Mouse (Mus musculus) MEL (cell line): Measurements from ENCODE around the gene Dennd4a.
A peak's percentile ranks its signal among the peaks of the same experiment; 100 is the strongest.

ENCODE experiments used
- CHD2 ChIP-seq: IDR thresholded peaks from 2 replicates; pipeline ENCODE4 v1.6.1; 2011; ENCODE audit warnings: low read length, improper control_type of control experiment
- CTCF ChIP-seq, 3 experiments: IDR thresholded peaks in 2 of 3; conservative IDR thresholded peaks in 1 of 3; 2 replicates each; pipeline ENCODE4 v1.5.1; 2011 to 2012; ENCODE audit warnings: low read length in 3 of 3, low read depth in 2 of 3, mild to moderate bottlenecking in 2 of 3, improper control_type of control experiment in 1 of 3, inconsistent platforms in 1 of 3, mixed read lengths in 1 of 3, moderate library complexity in 1 of 3; ENCODE audit not compliant: control insufficient read depth in 1 of 3, insufficient read depth in 1 of 3, poor library complexity in 1 of 3, severe bottlenecking in 1 of 3
- EP300 ChIP-seq, 2 experiments: IDR thresholded peaks; 2 replicates each; pipeline ENCODE4 v1.6.1; 2011; ENCODE audit warnings: improper control_type of control experiment in 2 of 2, low read length in 2 of 2, low read depth in 1 of 2, mild to moderate bottlenecking in 1 of 2
- POLR2A ChIP-seq, 2 experiments: IDR thresholded peaks; 2 replicates each; pipeline ENCODE4 v1.6.1; 2011 to 2012; ENCODE audit warnings: low read length in 2 of 2, mild to moderate bottlenecking in 2 of 2, control low read depth in 1 of 2, improper control_type of control experiment in 1 of 2, low read depth in 1 of 2, moderate library complexity in 1 of 2; ENCODE audit not compliant: control insufficient read depth in 1 of 2, insufficient read depth in 1 of 2, poor library complexity in 1 of 2
- SMC3 ChIP-seq: IDR thresholded peaks from 2 replicates; pipeline ENCODE4 v1.6.1; 2011; ENCODE audit warnings: low read depth, low read length, improper control_type of control experiment
- TBP ChIP-seq: IDR thresholded peaks from 2 replicates; pipeline ENCODE4 v1.8.0; 2011; ENCODE audit warnings: low read depth, low read length, improper control_type of control experiment
- TCF12 ChIP-seq: IDR thresholded peaks from 2 replicates; pipeline ENCODE4 v1.6.1; 2014; ENCODE audit warnings: low read depth, mild to moderate bottlenecking, inconsistent platforms, low read length, improper control_type of control experiment, moderate library complexity

GRCm38 (mm10) chr9:64769066-64769695 lies 42.0 kb upstream of the Dennd4a start:
- TF ChIP-seq SMC3 (peak; percentile 54), TBP (no peak), CHD2 (no peak), TCF12 (no peak), POLR2A (IDR thresholded peaks at IDR 0.05; ENCODE audit: control insufficient read depth in 1 of 2, insufficient read depth in 1 of 2, low read depth in 1 of 2, low read length in 2 of 2, poor library complexity in 1 of 2) (no peak), CTCF (IDR thresholded peaks at IDR 0.05 in 2 of 3, conservative IDR thresholded peaks at IDR 0.05 in 1 of 3; ENCODE audit: control insufficient read depth in 1 of 3, insufficient read depth in 1 of 3, low read depth in 2 of 3, low read length in 3 of 3, poor library complexity in 1 of 3, severe bottlenecking in 1 of 3) (peak; percentile 47 to 62 (median 61)), EP300 (IDR thresholded peaks at IDR 0.05; ENCODE audit: low read depth in 1 of 2, low read length in 2 of 2) (no peak)
